Mouse (Mus musculus) testis, adult 2 months (tissue): ENCODE data around the gene Card9. TPM values are rescaled to one million over a fixed set of nuclear protein-coding genes. Genes with fewer than 3 reads are reported as not detected.

Source experiments
- H3K27ac ChIP-seq: fragments of 200-500 bp; 2 replicates; pipeline ENCODE4 v1.5.1; 2012; ENCODE audit warnings: low read depth, low read length; ENCODE audit not compliant: control insufficient read depth, insufficient read depth
- H3K27me3 ChIP-seq: fragments of 200-500 bp; 2 replicates; pipeline ENCODE4 v1.6.1; 2012; ENCODE audit warnings: mild to moderate bottlenecking, low read length, moderate library complexity; ENCODE audit not compliant: control insufficient read depth, insufficient read depth
- H3K36me3 ChIP-seq: fragments of 200-500 bp; 2 replicates; pipeline ENCODE4 v1.6.1; 2012; ENCODE audit warnings: mild to moderate bottlenecking, low read length; ENCODE audit not compliant: control insufficient read depth, insufficient read depth
- H3K4me1 ChIP-seq: fragments of 200-500 bp; 2 replicates; pipeline ENCODE4 v1.6.1; 2012; ENCODE audit warnings: low read length; ENCODE audit not compliant: control insufficient read depth, insufficient read depth
- H3K4me3 ChIP-seq: fragments of 200-500 bp; 2 replicates; pipeline ENCODE4 v1.5.1; 2012; ENCODE audit warnings: low read depth, mild to moderate bottlenecking, low read length, moderate library complexity, mixed read lengths; ENCODE audit not compliant: control insufficient read depth
- CTCF ChIP-seq: fragments of 200-500 bp; IDR thresholded peaks from 2 replicates; pipeline ENCODE4 v1.5.1; 2012; ENCODE audit warnings: low read depth, mild to moderate bottlenecking, inconsistent platforms, low read length, moderate library complexity; ENCODE audit not compliant: control insufficient read depth, insufficient read depth, insufficient replicate concordance
- POLR2A ChIP-seq: fragments of 200-500 bp; IDR thresholded peaks from 2 replicates; pipeline ENCODE4 v1.6.1; 2012; ENCODE audit warnings: low read depth, mild to moderate bottlenecking, inconsistent platforms, low read length, moderate library complexity; ENCODE audit not compliant: control insufficient read depth
- polyA plus RNA-seq: library from polyadenylated mRNA; depleted of rRNA; stranded (reverse); fragments of >200 nt; gene quantifications from 2 replicates; pipeline ENCODE4 v1.2.3, GENCODE M21; 2012

Gene Card9
- polyA plus RNA-seq, 1 experiment, result 0.75 TPM

DNA sequence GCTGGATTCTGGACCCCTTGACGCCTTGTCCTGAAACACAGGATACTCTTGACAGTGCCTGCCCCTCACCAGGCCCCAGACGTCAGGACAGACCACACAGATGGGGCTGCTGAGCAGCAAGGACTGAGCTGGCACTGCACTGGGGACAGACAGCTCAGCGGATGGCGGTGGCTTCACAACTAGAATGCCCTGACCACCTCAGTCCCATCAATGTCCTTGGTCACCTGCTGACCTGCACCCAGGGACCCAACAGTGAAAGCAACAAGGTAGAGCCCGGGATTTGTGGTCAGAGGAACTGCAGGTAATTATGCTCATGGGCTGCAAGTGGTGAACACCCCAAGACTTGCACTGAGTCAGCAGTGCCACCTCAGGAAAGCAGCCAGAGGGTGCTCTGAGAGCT, 2.3 kb upstream of the Card9 start:
- no peak for TF ChIP-seq POLR2A
- no peak for TF ChIP-seq CTCF
- Histone ChIP-seq H3K27me3 (no peaks in the 10 kb centered on the region), H3K36me3 (peaks cover 1% of the 10 kb centered on the region)

DNA sequence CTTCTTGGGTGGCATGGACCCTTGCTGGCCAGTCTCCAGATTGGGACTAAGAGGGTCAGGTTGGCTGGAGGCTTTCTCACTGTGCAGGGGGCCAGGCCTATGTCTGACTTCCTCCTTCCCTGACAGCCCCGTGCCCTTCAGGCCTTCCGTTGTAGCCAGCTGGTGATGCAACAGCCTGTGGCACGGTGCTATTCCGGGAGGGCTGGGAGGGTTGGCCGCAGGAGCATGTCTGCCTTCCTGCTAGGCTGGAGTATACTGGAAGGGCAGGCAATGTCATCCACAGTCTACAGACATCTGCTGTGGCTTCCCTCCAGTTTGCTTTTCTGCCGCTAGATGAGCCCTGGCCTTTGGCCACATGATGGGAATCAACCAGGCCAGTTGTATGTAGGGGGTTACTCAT, 735 bp downstream of the Card9 start:
- Histone ChIP-seq H3K36me3 (no peaks in the 10 kb centered on the region), H3K4me3 (no peak overlapping the region), H3K4me1 (no peaks in the 10 kb centered on the region), H3K27ac (no peak overlapping the region), H3K27me3 (no peaks in the 10 kb centered on the region)
- TF ChIP-seq CTCF, result no peak
- no peak for TF ChIP-seq POLR2A

More for the DNA sequence above, 2.3 kb upstream of the Card9 start:
- Histone ChIP-seq H3K4me3 (no peak overlapping the region), H3K4me1 (no peaks in the 10 kb centered on the region), H3K27ac (no peak overlapping the region)

DNA sequence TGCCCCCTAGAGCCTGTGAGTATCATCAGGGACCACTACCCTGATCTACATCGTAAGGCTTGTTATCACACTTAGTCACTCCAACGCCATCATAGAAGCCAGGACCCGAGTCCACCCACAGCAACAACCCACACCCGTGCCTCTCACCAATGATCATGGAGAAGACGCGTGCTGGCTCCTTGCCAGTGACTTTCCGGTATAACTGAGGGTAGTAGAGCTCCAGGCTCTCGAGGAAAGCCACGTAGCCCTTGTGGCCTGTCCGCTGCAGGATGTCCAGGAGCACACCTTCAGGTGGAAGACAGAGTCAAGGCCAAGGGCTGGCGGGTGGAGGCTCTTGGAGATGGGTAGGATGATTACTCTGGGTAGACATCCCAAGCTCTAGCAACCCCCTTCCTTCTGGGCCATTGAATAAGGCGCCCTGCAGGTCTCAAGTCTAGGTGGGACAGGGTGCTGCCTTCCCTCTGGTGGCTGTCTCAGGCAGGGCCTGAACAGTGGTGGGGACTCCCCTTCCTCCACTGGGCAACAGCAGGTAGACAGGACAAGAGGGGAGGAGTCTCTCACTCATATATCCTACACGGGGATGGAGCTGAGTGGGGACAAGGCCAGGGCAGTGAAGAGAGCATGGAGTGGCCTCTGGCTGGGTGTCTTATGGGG, 1.9 kb downstream of the Card9 start:
- TF ChIP-seq POLR2A (no peak), CTCF (no peak)
- Histone ChIP-seq H3K27me3 (no peaks in the 10 kb centered on the region), H3K4me1 (no peaks in the 10 kb centered on the region), H3K36me3 (no peaks in the 10 kb centered on the region), H3K4me3 (no peak overlapping the region), H3K27ac (no peak overlapping the region)

DNA sequence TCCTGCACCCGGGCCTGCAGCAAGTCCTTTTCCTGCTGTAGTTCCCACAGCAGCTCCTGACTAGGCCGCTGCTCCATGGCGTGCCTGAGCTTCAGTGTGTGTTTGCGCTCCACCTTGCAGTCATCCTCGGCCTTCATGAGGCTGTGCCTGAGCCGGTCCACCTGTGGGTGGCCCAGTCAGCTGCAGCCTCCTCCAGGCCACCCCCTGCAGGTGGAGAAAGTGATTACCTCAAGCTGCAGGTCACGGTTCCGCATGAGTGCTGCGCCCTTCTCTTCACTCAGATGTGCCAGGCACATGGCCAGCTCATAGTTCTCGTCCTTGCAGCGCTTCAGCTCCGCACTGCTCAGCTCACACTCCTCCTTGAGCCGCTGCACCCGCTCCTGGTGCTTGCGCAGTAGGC, 3.2 kb downstream of the Card9 start:
- no peak overlapping the region for H3K27ac ChIP-seq
- TF ChIP-seq CTCF (no peak), POLR2A (no peak)
- no peaks in the 10 kb centered on the region for H3K27me3 ChIP-seq
- peaks cover 4% of the 10 kb centered on the region for H3K4me1 ChIP-seq
- H3K36me3 ChIP-seq, result no peaks in the 10 kb centered on the region; the same call in 1 of the 2 replicates
- no peak overlapping the region for H3K4me3 ChIP-seq

DNA sequence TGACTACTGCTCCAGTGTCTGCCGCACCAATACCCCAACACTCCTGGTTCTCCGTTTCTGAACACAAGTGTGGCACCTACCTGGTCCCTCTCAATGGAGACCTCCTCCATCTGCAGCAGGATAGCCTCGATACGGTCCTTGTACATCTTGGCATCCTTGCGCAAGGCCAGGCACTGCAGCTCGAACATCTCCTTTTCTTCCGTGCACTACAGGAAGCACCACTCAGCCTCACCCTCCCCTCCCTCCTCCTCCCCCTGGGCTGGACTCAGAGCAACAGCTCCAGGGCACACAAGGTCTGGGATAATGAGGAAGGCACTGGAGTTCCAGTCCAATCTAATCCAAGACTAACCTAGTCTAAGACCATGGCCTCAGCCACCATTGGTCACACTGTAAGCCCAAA, 4.0 kb downstream of the Card9 start:
- Histone ChIP-seq H3K4me1 (peaks cover 7% of the 10 kb centered on the region), H3K36me3 (no peaks in the 10 kb centered on the region; the same call in 1 of the 2 replicates), H3K4me3 (no peak overlapping the region), H3K27me3 (no peaks in the 10 kb centered on the region), H3K27ac (no peak overlapping the region)
- no peak for TF ChIP-seq POLR2A
- TF ChIP-seq CTCF, result no peak

DNA sequence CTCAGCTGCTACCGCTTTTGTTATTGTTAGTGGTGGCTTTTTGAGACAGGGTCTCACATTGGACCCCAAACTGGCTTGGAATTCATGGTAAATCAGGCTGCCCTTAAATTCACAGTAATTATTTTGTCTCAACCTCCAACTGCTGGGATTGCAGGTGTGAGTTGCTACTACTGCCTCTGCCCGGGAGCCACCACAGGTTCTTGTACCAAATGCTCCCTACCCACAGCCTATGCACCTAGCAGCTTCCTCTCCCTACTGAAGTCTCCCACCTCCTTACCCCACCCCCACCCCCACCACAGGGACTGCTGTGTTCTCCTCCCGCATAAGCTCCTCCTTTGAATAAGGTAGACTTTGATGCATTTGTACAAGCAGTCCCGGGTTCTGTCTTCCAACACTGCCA, 4.5 kb downstream of the Card9 start:
- Histone ChIP-seq H3K4me3 (no peak overlapping the region), H3K27me3 (no peaks in the 10 kb centered on the region), H3K4me1 (peaks cover 10% of the 10 kb centered on the region), H3K36me3 (no peaks in the 10 kb centered on the region; the same call in 1 of the 2 replicates), H3K27ac (no peak overlapping the region)
- TF ChIP-seq CTCF (no peak), POLR2A (no peak)

DNA sequence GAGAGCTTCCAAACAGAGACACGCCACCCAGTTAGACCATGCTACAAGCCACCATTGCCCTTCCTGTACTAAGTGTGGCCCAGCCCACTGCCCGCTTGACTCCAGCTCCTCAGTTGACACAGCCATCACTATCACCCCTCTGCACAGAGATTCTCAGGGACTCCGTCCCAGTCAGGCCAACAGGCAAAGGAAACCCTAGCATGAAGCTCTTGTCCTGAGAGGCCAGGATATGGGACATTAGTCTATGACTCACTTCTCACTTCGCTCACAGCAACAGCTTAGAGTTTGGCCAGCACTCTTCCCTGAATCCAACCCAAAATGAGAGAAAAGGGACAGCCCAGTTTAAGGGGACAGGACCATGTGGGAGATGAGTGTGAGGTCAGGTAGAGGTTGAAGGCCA, 6.3 kb downstream of the Card9 start:
- Histone ChIP-seq H3K4me3 (no peak overlapping the region), H3K36me3 (no peaks in the 10 kb centered on the region; the same call in 1 of the 2 replicates), H3K27me3 (no peaks in the 10 kb centered on the region), H3K4me1 (peaks cover 14% of the 10 kb centered on the region), H3K27ac (no peak overlapping the region)
- TF ChIP-seq CTCF (no peak), POLR2A (no peak)
